Mouse (Mus musculus) E14TG2a.4 (cell line): ENCODE results near the gene Tent5b.
A peak's percentile ranks its signal among the peaks of the same experiment; 100 is the strongest.

Source experiments
- H3K27me3 ChIP-seq: 2 replicates; pipeline ENCODE4 v1.6.1; 2014; ENCODE audit warnings: low read length, control low read depth; ENCODE audit not compliant: insufficient read depth
- H3K36me3 ChIP-seq: 2 replicates; pipeline ENCODE4 v1.6.1; 2014; ENCODE audit warnings: low read length, control low read depth; ENCODE audit not compliant: insufficient read depth
- H3K4me1 ChIP-seq: replicated peaks from 2 replicates; pipeline ENCODE4 v1.6.1; 2014; ENCODE audit warnings: low read depth, low read length, control low read depth
- H3K4me3 ChIP-seq: replicated peaks from 2 replicates; pipeline ENCODE4 v1.5.1; 2014; ENCODE audit warnings: mild to moderate bottlenecking, low read length
- H3K9me3 ChIP-seq: 2 replicates; pipeline ENCODE4 v1.6.1; 2014; ENCODE audit warnings: low read length, control low read depth
- CTCF ChIP-seq: conservative IDR thresholded peaks from 2 replicates; pipeline ENCODE4 v1.5.1; 2014; ENCODE audit warnings: low read length
- NANOG ChIP-seq: IDR thresholded peaks from 2 replicates; pipeline ENCODE4 v1.6.1; 2014; ENCODE audit warnings: borderline replicate concordance, low read length, mixed read lengths
- POU5F1 ChIP-seq: IDR thresholded peaks from 2 replicates; pipeline ENCODE4 v1.6.1; 2014; ENCODE audit warnings: low read length, borderline replicate concordance

The Tent5b gene

GRCm38 (mm10) chr4:133445727-133446126 lies 34.2 kb upstream of the Tent5b start:
- Histone ChIP-seq H3K36me3 (no peaks in the 10 kb centered on the region), H3K27me3 (no peaks in the 10 kb centered on the region), H3K4me3 (no peak overlapping the region), H3K9me3 (no peaks in the 10 kb centered on the region), H3K4me1 (peaks cover 83% of the 10 kb centered on the region)
- TF ChIP-seq POU5F1 (no peak), CTCF (no peak), NANOG (no peak)

GRCm38 (mm10) chr4:133447366-133447765 lies 32.6 kb upstream of the Tent5b start:
- no peaks in the 10 kb centered on the region for H3K27me3 ChIP-seq
- no peaks in the 10 kb centered on the region for H3K9me3 ChIP-seq
- no peaks in the 10 kb centered on the region for H3K36me3 ChIP-seq
- TF ChIP-seq POU5F1: no peak
- TF ChIP-seq CTCF: no peak
- no peak for TF ChIP-seq NANOG
- peaks cover 67% of the 10 kb centered on the region for H3K4me1 ChIP-seq
- no peak overlapping the region for H3K4me3 ChIP-seq

- H3K4me1 ChIP-seq: peaks cover 61% of the 10 kb centered on the region
- TF ChIP-seq CTCF (no peak), NANOG (no peak), POU5F1 (no peak)
- peak overlapping the region; percentile 50; the same call in 1 of the 2 replicates for H3K4me3 ChIP-seq
- H3K9me3 ChIP-seq: no peaks in the 10 kb centered on the region
- no peaks in the 10 kb centered on the region for H3K36me3 ChIP-seq
- no peaks in the 10 kb centered on the region for H3K27me3 ChIP-seq
These were observed 32.0 kb upstream of the Tent5b start for GRCm38 (mm10) chr4:133447967-133448366.

- no peak for TF ChIP-seq CTCF
- no peak for TF ChIP-seq NANOG
- TF ChIP-seq POU5F1: no peak
- H3K36me3 ChIP-seq: no peaks in the 10 kb centered on the region
These were observed 31.1 kb upstream of the Tent5b start for GRCm38 (mm10) chr4:133448708-133449388.

GRCm38 (mm10) chr4:133449726-133450125 lies 30.2 kb upstream of the Tent5b start:
- TF ChIP-seq CTCF (peak; percentile 26), NANOG (no peak)
- H3K36me3 ChIP-seq: no peaks in the 10 kb centered on the region
- H3K27me3 ChIP-seq: no peaks in the 10 kb centered on the region
- no peaks in the 10 kb centered on the region for H3K9me3 ChIP-seq
- no peak overlapping the region for H3K4me3 ChIP-seq
- H3K4me1 ChIP-seq: peaks cover 44% of the 10 kb centered on the region

More at GRCm38 (mm10) chr4:133448708-133449388, 31.1 kb upstream of the Tent5b start:
- H3K4me1 ChIP-seq: peaks cover 52% of the 10 kb centered on the region
- H3K27me3 ChIP-seq: no peaks in the 10 kb centered on the region
- H3K9me3 ChIP-seq: no peaks in the 10 kb centered on the region
- H3K4me3 ChIP-seq: peak overlapping the region; percentile 50

- Histone ChIP-seq H3K4me3 (no peak overlapping the region), H3K36me3 (no peaks in the 10 kb centered on the region), H3K4me1 (peaks cover 37% of the 10 kb centered on the region), H3K9me3 (no peaks in the 10 kb centered on the region), H3K27me3 (no peaks in the 10 kb centered on the region)
- TF ChIP-seq POU5F1: no peak
- peak; percentile 70 for TF ChIP-seq CTCF
These were observed 28.4 kb upstream of the Tent5b start for GRCm38 (mm10) chr4:133451536-133451935.

- Histone ChIP-seq H3K9me3 (no peaks in the 10 kb centered on the region), H3K27me3 (no peaks in the 10 kb centered on the region), H3K4me1 (peaks cover 31% of the 10 kb centered on the region), H3K4me3 (no peak overlapping the region), H3K36me3 (no peaks in the 10 kb centered on the region)
- TF ChIP-seq NANOG: no peak
- TF ChIP-seq CTCF: no peak
- no peak for TF ChIP-seq POU5F1
These were observed 27.5 kb upstream of the Tent5b start for GRCm38 (mm10) chr4:133452433-133452832.

- peaks cover 31% of the 10 kb centered on the region for H3K4me1 ChIP-seq
- no peak overlapping the region for H3K4me3 ChIP-seq
- H3K36me3 ChIP-seq: no peaks in the 10 kb centered on the region
- no peaks in the 10 kb centered on the region for H3K9me3 ChIP-seq
- H3K27me3 ChIP-seq: no peaks in the 10 kb centered on the region
- no peak for TF ChIP-seq CTCF
- TF ChIP-seq NANOG: no peak
- no peak for TF ChIP-seq POU5F1
These were observed 21.9 kb upstream of the Tent5b start for GRCm38 (mm10) chr4:133458044-133458443.

GRCm38 (mm10) chr4:133460006-133460405 lies 19.9 kb upstream of the Tent5b start:
- H3K4me3 ChIP-seq: no peak overlapping the region
- peaks cover 49% of the 10 kb centered on the region for H3K4me1 ChIP-seq
- TF ChIP-seq NANOG: no peak
- TF ChIP-seq POU5F1: no peak
- TF ChIP-seq CTCF: no peak
- no peaks in the 10 kb centered on the region for H3K9me3 ChIP-seq
- no peaks in the 10 kb centered on the region for H3K36me3 ChIP-seq
- no peaks in the 10 kb centered on the region for H3K27me3 ChIP-seq
